Mouse (Mus musculus): ENCODE results near the gene Epn2.

DNA sequence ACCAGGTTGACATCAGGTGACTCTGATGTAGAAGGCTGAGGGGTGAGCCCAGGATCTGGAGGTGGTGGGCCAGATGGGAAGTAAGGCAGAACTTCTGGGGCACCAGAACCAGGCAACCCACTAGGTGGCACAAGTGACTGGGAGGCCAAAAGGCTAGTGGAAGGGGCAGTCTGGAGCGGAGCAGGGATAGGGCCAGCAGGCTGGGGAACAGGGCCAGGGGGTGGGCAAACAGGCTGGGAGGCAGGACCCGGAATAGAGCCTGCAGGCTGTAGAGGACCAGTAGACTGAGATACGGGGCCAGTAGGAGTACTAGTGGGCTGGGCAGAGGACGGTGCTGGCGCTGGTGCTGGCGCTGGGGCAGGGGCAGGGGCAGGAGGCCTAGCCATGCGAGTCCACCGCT, 89.6 kb downstream of the Epn2 start:
- no peak for TF ChIP-seq CTCF (IDR thresholded peaks at IDR 0.05; ENCODE audit: low read depth)
- no peak for TF ChIP-seq EP300 (IDR thresholded peaks at IDR 0.05; ENCODE audit: low read depth)
